Mouse (Mus musculus): ENCODE data around the gene Fam234a. TPM values are rescaled to one million over a fixed set of nuclear protein-coding genes. Genes with fewer than 3 reads are reported as not detected.
"Not testable (repeated sequence)": the region's sequence is repeated elsewhere in the genome, so short reads cannot be mapped to it uniquely, and the experiment has no call there.

Fam234a gene
- total RNA-seq, 1 experiment, result 22.1 TPM

- no peak for DNase-seq (ENCODE audit: low read depth, low spot score)
- peaks cover 54% of the 10 kb centered on the region for H3K36me3 ChIP-seq (ENCODE audit: control insufficient read depth, insufficient read depth, low read length, poor library complexity, severe bottlenecking)
- H3K27ac ChIP-seq (ENCODE audit: insufficient read depth, low read depth, low read length, poor library complexity, severe bottlenecking), result no peak overlapping the region
Observed at GRCm38 (mm10) chr17:26187592-26187991, 56.5 kb downstream of the Fam234a start.

GRCm38 (mm10) chr17:26181179-26181578 is 62.9 kb downstream of the Fam234a start:
- TF ChIP-seq CHD2 (IDR thresholded peaks at IDR 0.05; ENCODE audit: low read depth, low read length), result no peak
- no peak for TF ChIP-seq HCFC1 (IDR thresholded peaks at IDR 0.05; ENCODE audit: borderline replicate concordance, insufficient read depth, low read length)
- no peak overlapping the region for H3K9ac ChIP-seq (ENCODE audit: insufficient read depth, low read depth, low read length, poor library complexity, severe bottlenecking)
- H3K27ac ChIP-seq (ENCODE audit: insufficient read depth, low read depth, low read length, poor library complexity, severe bottlenecking), result no peak overlapping the region
- H3K36me3 ChIP-seq (ENCODE audit: control insufficient read depth, insufficient read depth, low read length, poor library complexity, severe bottlenecking), result peaks cover 18% of the 10 kb centered on the region
- DNase-seq (ENCODE audit: low read depth, low spot score), result no peak
- in situ Hi-C loops (cut with MboI; ENCODE audit: low sequenced_read_pairs in 2 of 2, unreplicated experiment in 2 of 2), result no loop called here
- H3K9me3 ChIP-seq (ENCODE audit: control insufficient read depth, insufficient read depth, low read depth, low read length), result no peaks in the 10 kb centered on the region
- no peaks in the 10 kb centered on the region for H3K4me1 ChIP-seq (ENCODE audit: control insufficient read depth in 2 of 2, insufficient read depth in 2 of 2, low read length in 2 of 2, poor library complexity in 1 of 2)
- no peak overlapping the region for H3K4me3 ChIP-seq (ENCODE audit: insufficient read depth in 1 of 2, low read depth in 1 of 2, low read length in 2 of 2, poor library complexity in 1 of 2, severe bottlenecking in 1 of 2)

More at GRCm38 (mm10) chr17:26187592-26187991, 56.5 kb downstream of the Fam234a start:
- TF ChIP-seq ZC3H11A (IDR thresholded peaks at IDR 0.05; ENCODE audit: borderline replicate concordance, low read depth, low read length), result no peak
- TF ChIP-seq ZNF384 (IDR thresholded peaks at IDR 0.05; ENCODE audit: low read depth, low read length), result no peak
- TF ChIP-seq CHD2 (IDR thresholded peaks at IDR 0.05; ENCODE audit: low read depth, low read length), result no peak
- no peak overlapping the region for H3K9ac ChIP-seq (ENCODE audit: insufficient read depth, low read depth, low read length, poor library complexity, severe bottlenecking)
- no peaks in the 10 kb centered on the region for H3K9me3 ChIP-seq (ENCODE audit: control insufficient read depth, insufficient read depth, low read depth, low read length)
- H3K4me1 ChIP-seq (ENCODE audit: control insufficient read depth in 2 of 2, insufficient read depth in 2 of 2, low read length in 2 of 2, poor library complexity in 1 of 2), result no peaks in the 10 kb centered on the region
- in situ Hi-C loops (cut with MboI; ENCODE audit: low sequenced_read_pairs in 2 of 2, unreplicated experiment in 2 of 2), result no loop called here
- H3K4me3 ChIP-seq (ENCODE audit: insufficient read depth in 1 of 2, low read depth in 1 of 2, low read length in 2 of 2, poor library complexity in 1 of 2, severe bottlenecking in 1 of 2), result no peak overlapping the region

- TF ChIP-seq ZC3H11A (IDR thresholded peaks at IDR 0.05; ENCODE audit: borderline replicate concordance, low read depth, low read length) (no peak), MAFK (IDR thresholded peaks at IDR 0.05; ENCODE audit: insufficient read depth, low read depth, low read length) (no peak), HCFC1 (IDR thresholded peaks at IDR 0.05; ENCODE audit: borderline replicate concordance, insufficient read depth, low read length) (no peak), ZNF384 (IDR thresholded peaks at IDR 0.05; ENCODE audit: low read depth, low read length) (no peak), CHD2 (IDR thresholded peaks at IDR 0.05; ENCODE audit: low read depth, low read length) (no peak)
- no peak overlapping the region for H3K4me3 ChIP-seq (ENCODE audit: insufficient read depth in 1 of 2, low read depth in 1 of 2, low read length in 2 of 2, poor library complexity in 1 of 2, severe bottlenecking in 1 of 2)
- DNase-seq (ENCODE audit: low read depth, low spot score), result no peak
- H3K9me3 ChIP-seq (ENCODE audit: control insufficient read depth, insufficient read depth, low read depth, low read length), result no peaks in the 10 kb centered on the region
- no peak overlapping the region for H3K9ac ChIP-seq (ENCODE audit: insufficient read depth, low read depth, low read length, poor library complexity, severe bottlenecking)
- H3K36me3 ChIP-seq (ENCODE audit: control insufficient read depth, insufficient read depth, low read length, poor library complexity, severe bottlenecking), result peaks cover 11% of the 10 kb centered on the region
- H3K4me1 ChIP-seq (ENCODE audit: control insufficient read depth in 2 of 2, insufficient read depth in 2 of 2, low read length in 2 of 2, poor library complexity in 1 of 2), result no peaks in the 10 kb centered on the region
- no peak overlapping the region for H3K27ac ChIP-seq (ENCODE audit: insufficient read depth, low read depth, low read length, poor library complexity, severe bottlenecking)
- in situ Hi-C loops (cut with MboI; ENCODE audit: low sequenced_read_pairs in 2 of 2, unreplicated experiment in 2 of 2), result no loop called here
Observed at GRCm38 (mm10) chr17:26178611-26179010, 65.4 kb downstream of the Fam234a start.

GRCm38 (mm10) chr17:26175248-26175647 is 68.8 kb downstream of the Fam234a start:
- H3K4me1 ChIP-seq (ENCODE audit: control insufficient read depth in 2 of 2, insufficient read depth in 2 of 2, low read length in 2 of 2, poor library complexity in 1 of 2); H3K36me3 ChIP-seq (ENCODE audit: control insufficient read depth, insufficient read depth, low read length, poor library complexity, severe bottlenecking): not testable (repeated sequence)

GRCm38 (mm10) chr17:26168039-26168438 is 76.0 kb downstream of the Fam234a start:
- no peaks in the 10 kb centered on the region for H3K9me3 ChIP-seq (ENCODE audit: control insufficient read depth, insufficient read depth, low read depth, low read length)
- H3K27ac ChIP-seq (ENCODE audit: insufficient read depth, low read depth, low read length, poor library complexity, severe bottlenecking), result no peak overlapping the region
- no peak overlapping the region for H3K9ac ChIP-seq (ENCODE audit: insufficient read depth, low read depth, low read length, poor library complexity, severe bottlenecking)
- TF ChIP-seq MAFK (IDR thresholded peaks at IDR 0.05; ENCODE audit: insufficient read depth, low read depth, low read length), result no peak
- no peak for TF ChIP-seq HCFC1 (IDR thresholded peaks at IDR 0.05; ENCODE audit: borderline replicate concordance, insufficient read depth, low read length)
- TF ChIP-seq ZNF384 (IDR thresholded peaks at IDR 0.05; ENCODE audit: low read depth, low read length), result no peak
- TF ChIP-seq CHD2 (IDR thresholded peaks at IDR 0.05; ENCODE audit: low read depth, low read length), result no peak
- no peak for TF ChIP-seq ZC3H11A (IDR thresholded peaks at IDR 0.05; ENCODE audit: borderline replicate concordance, low read depth, low read length)
- DNase-seq (ENCODE audit: low read depth, low spot score), result no peak
- H3K4me1 ChIP-seq (ENCODE audit: control insufficient read depth in 2 of 2, insufficient read depth in 2 of 2, low read length in 2 of 2, poor library complexity in 1 of 2), result no peaks in the 10 kb centered on the region
- in situ Hi-C loops (cut with MboI; ENCODE audit: low sequenced_read_pairs in 2 of 2, unreplicated experiment in 2 of 2), result no loop called here
- H3K4me3 ChIP-seq (ENCODE audit: insufficient read depth in 1 of 2, low read depth in 1 of 2, low read length in 2 of 2, poor library complexity in 1 of 2, severe bottlenecking in 1 of 2), result no peak overlapping the region
- H3K36me3 ChIP-seq (ENCODE audit: control insufficient read depth, insufficient read depth, low read length, poor library complexity, severe bottlenecking), result peaks cover 2% of the 10 kb centered on the region; the same call in 1 of the 2 replicates

More at GRCm38 (mm10) chr17:26175248-26175647, 68.8 kb downstream of the Fam234a start:
- H3K4me3 ChIP-seq (ENCODE audit: insufficient read depth in 1 of 2, low read depth in 1 of 2, low read length in 2 of 2, poor library complexity in 1 of 2, severe bottlenecking in 1 of 2); DNase-seq (ENCODE audit: low read depth, low spot score); H3K9ac ChIP-seq (ENCODE audit: insufficient read depth, low read depth, low read length, poor library complexity, severe bottlenecking); in situ Hi-C loops (cut with MboI; ENCODE audit: low sequenced_read_pairs in 2 of 2, unreplicated experiment in 2 of 2); H3K9me3 ChIP-seq (ENCODE audit: control insufficient read depth, insufficient read depth, low read depth, low read length); H3K27ac ChIP-seq (ENCODE audit: insufficient read depth, low read depth, low read length, poor library complexity, severe bottlenecking): not testable (repeated sequence)
- TF ChIP-seq MAFK (IDR thresholded peaks at IDR 0.05; ENCODE audit: insufficient read depth, low read depth, low read length), result peak; percentile 64
